Mouse (Mus musculus) liver, adult (tissue): ENCODE measurements around the gene Fndc5.

Source experiments
- GATA4 ChIP-seq: IDR thresholded peaks from 2 replicates; pipeline ENCODE4 v1.6.1; 2014; ENCODE audit warnings: mild to moderate bottlenecking, low read length; ENCODE audit not compliant: insufficient replicate concordance

Gene Fndc5

DNA sequence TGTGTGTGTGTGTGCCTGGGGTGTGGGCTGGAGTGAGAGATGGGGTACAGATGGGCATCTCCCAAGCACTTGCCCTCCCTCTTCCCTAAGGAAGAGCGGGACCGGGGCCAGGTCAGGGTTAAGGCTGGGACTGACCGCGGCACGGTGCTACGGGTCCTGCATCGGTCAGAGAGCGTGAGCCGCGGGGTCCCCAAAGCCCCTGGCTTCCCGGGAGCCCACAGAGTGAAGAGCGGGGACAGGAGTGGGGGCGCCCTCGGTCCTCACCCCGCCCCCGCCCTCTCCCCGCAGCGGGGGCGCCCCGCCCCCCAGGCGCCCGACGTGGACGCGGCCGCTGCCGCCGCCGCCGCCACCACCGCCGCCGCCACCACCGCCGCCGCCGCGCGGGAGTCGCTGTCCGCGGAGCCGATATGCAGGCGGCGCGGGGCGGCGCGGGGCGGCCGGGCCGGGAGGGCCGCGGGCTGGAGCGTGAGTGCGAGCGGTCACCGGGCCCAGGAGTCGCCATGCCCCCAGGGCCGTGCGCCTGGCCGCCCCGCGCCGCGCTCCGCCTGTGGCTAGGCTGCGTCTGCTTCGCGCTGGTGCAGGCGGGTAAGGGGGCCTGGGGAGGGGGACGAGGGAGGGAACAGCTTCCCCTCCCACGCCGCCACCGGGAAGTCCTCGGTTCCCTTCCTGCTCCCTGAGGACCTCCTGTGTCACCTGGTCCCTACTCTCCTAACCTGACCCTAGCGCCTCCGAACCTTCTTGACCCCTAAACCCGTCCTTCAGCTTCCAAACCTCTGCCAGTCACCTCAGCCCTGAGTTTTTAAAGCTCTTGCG, at the start of gene Fndc5:
Fndc5 (plus strand) TSS at position 421 of the 813 bp plus-strand sequence.
- TF ChIP-seq GATA4, result no peak

DNA sequence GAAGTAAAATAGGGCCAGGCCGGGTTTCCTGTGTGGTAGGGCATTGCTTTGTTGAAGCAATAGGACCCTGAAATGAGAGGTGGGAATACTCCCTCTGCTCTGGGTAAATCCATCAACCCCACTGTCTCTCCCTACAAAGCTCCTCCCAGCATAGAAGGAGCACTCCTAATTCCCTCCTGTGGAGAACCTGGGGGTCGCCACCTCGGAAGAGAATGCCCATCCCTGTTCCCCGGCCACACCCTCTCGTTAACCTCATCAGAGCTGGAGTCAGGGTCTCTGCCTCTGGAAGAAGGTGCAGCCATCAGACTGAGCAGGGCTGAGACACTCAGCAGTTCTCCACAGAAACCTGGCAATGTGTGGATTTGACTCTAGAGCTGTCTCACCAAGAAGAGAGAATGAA, 48.9 kb upstream of the Fndc5 start:
- TF ChIP-seq GATA4, result no peak

DNA sequence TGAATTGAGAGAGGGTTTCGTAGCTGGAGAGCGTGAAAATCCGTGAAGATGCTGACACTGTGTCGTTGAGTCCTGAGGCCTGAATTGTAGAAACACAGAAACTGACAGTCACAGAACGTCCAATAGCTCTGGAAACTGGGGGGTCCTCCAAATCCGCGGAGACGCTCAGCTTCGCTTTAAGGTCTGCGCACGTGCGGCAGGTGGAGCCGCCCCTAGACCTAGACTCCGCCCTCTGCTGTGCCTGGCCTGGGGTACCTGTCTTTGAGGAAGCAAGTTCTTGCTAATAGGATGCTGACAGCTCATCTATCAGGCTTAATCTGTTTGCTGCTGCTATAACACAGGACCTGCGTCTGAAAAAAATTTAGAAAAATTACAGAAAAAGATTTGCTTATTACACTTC, 41.5 kb upstream of the Fndc5 start:
- TF ChIP-seq GATA4, result no peak

DNA sequence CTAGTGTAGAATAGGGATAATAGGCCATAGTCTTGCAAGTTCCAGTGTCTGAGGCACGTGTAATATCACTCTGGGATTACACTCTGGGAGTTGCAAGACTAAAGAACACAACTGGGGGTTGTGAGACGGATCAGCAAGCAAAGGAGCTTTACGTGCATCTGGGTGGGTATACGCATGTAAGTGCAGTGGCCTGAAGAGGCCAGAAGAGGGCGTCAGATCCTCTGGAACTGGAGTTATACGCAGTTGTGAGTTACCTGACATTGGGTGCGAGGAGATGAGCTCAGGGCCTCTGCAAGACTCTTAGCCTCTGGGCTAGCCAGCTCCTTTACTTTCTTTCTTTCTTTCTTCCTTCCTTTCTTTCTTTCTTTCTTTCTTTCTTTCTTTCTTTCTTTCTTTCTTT, 39.8 kb upstream of the Fndc5 start:
- TF ChIP-seq GATA4, result no peak

DNA sequence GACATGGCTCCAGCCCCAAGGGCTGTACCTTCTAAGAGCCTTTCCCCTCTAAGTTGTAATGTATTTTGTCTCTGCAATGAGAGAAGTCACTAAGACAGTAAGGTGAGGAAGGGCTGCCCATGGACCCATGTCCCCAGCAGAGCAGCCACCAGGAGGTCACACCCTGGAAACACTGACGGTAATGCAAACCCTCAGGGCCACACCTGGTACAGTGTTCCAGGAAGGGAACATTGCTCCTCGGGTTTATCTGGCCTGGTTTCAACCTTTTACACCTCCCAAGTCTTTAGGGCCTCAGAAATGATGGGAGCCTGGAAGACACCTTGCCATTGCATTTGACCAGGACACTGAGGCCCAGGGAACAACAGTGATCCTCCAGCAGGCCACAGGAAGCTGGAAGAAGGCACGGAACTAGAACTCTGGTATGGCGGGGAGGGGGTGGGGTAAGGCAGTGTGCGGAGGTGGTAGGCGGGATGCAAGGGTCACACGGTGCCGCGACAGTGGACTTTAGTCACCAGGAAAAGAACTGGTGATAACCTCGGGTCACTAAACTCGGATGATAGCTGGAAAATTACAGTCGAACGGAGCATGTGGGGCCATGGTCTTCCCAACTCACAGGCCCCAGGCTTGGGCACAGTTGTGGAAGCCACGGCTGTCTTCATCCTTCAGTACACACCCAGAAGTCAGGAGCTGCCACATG, 34.5 kb upstream of the Fndc5 start:
- TF ChIP-seq GATA4, result no peak

DNA sequence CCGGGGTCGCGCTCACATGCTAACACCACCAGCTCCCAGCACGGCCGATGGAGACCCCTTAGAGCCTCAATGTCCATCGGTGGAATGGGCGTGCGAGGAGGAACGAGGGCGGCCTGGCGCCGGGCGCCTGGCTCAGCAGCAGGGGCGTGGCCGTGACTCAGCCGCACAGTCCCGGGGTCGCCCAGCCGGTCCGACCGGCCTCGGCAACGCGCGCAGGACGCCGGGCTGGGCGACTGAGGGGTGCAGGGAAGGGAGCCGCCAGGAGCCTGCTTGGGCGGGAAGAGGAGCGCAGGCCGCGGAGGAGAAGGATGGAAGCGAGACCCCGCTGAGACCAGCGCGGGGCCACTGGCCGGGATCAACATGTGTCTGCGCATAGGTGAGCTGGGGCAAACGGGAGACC, 31.4 kb upstream of the Fndc5 start, which contains the start of gene Tmem54:
Tmem54 (plus strand) TSS at position 193 of the 400 bp plus-strand sequence.
- no peak for TF ChIP-seq GATA4

DNA sequence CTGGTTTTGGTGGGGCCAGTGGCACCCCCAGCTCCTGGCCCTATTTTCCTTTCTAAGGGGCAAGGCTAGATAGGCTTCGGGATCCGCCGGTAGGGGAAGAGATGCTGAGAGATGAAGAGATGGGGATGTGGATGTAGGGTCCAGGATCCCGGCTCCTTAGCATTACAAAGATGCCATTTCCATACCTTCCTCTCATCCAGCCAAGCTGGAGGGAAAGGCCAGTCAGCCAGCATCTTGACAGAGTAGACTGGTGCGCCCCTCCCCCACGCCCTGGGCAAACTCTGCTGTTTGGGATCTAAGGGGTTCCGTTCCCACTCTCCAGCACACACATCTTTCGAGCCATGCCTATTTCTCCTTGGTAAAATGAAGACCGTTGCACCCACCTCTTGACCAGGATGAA, 30.7 kb upstream of the Fndc5 start:
- TF ChIP-seq GATA4, result no peak

DNA sequence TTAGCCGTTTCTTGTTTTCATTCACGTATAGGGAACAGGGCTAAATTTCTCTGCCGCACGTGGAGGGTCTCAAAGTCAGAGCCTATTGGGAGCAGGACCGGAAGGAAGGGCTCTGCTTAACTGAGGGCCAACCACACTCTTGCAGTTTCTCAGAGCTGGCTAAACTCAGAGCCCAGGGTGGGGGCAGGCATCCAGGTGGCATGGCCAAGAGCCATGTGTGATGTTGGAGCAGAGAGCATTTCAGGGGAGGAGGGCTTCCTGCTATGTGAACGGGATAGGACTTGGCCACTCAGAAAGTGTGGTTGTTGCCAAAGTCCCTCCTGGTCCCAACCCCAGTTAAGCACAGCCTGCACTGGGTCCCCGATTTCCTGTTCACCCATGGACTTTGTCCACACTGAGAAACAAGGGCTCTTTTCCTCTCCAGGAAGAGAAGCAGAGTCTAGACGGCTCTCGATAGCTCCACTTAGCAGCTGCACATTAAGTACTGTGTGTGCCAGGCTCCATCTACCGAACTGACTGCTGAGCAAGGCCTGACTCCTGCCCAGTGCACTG, 29.4 kb upstream of the Fndc5 start:
- no peak for TF ChIP-seq GATA4

DNA sequence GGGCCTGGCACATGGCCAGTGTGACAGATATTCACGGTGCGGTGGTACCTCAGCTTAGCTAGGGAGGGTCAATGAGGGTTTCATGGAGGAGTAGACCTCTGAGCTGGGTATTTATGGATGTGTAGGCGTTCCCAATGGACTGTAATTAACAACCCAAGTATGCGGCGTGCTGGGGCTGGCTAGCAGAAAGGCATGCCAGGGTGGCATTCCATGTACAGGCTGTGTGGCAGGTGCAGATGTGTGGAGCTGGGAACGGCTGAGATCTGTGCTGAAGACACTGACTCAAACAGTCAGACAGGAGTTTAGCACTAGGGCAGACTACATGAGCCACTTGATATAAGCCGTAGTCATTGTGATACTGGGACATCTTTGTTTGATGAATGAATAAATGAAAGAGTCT, 28.2 kb upstream of the Fndc5 start:
- TF ChIP-seq GATA4, result no peak

DNA sequence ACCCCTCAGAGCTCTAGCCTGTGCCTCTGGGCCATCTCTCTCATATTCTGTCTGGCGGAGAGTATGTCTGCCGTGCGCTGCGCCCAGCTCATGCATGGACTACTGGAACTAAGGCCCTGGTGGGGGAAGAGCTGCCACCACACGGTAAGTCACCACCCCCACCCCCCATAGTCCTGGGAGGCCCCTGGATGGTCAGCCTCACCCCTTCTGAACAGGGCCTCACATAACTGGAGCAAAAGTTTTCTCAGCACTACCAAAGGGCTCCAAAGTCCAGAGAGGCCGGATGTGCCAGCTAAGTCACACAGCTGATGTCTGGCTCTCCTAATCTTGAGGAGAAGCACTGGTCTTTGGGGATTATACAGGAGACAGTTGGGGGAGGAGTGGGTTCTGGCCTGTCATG, 26.0 kb upstream of the Fndc5 start:
- TF ChIP-seq GATA4, result no peak

DNA sequence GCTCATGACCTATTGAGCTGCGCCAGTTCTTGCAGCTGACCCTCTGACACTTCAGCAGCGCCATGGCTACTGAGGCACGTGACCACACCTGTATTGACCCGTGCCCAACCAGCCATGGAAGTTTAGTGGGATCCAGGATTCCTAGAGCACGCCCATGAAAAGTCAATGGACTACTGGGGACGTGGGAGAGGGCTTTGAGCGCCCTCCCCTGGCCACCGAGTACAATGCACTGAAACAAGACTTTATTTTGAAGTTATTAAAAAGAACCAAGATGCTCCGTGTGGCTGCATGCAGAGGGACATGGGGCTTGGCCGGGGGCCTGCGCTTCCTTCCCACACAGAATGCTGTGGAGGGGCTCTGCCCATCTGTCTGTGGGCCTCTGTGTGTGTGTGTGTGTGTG, 25.4 kb upstream of the Fndc5 start:
- no peak for TF ChIP-seq GATA4

DNA sequence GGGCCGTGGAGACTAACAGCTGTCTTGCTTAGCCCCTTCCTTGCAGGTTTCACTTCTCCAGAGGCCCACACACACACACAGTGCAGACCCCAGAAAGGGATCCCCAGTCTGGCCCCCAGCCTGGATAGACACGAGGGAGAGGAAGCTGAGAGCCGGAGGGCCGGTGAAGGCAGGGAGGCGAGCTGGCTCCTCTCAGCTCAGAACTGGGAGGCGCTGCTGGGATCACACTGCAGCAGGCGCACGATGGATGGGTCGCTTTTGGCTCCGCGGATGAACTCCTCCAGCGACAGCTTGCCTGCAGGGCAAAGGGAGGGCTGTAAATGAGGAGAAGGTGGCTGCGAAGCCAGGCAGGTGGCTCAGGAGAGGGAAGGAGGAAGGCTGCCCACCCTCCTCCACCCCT, 24.6 kb upstream of the Fndc5 start:
- TF ChIP-seq GATA4, result no peak

DNA sequence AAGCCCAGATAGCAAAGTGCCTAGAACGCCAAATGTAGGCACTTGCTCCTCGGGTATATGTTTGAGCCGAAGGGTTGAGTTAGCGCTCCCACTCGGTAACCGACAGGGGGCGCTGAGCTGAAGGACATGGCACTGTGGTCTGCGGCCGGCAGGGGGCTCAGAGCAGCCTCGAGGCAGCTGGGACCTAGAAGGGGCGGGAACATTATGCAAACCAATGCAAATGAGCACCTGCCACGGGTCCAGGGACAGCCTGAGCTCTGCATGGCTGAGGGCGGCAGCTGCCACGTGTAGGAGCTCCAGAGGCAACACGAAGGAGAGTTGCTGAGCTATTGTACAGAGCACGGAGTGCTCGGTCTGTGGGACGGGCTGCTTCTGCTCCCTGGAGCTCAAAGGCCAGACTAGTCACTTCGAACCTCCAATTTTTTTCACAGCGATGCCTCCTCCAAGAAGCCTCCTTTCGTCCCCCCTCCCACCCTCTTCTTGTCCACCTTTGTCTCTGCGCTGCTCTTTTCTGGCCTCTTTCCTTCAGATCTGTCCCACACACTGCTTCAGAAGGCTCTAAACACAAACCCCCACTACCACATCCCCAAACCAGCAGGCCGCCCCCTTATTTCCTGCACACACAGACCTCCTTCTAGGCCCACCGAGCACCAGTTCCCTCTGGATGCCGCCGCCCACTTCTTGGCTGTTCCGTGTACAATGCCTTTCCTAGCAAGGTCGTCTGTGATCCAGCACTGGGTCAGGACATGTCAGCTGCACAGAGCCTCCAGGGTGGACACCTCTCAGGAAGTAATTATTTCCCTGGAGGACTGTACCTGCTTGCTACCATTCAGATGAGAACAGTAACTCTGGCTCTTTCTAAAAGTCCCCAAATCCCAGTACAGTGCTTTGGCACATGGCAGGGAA, 23.5 kb upstream of the Fndc5 start:
- no peak for TF ChIP-seq GATA4

DNA sequence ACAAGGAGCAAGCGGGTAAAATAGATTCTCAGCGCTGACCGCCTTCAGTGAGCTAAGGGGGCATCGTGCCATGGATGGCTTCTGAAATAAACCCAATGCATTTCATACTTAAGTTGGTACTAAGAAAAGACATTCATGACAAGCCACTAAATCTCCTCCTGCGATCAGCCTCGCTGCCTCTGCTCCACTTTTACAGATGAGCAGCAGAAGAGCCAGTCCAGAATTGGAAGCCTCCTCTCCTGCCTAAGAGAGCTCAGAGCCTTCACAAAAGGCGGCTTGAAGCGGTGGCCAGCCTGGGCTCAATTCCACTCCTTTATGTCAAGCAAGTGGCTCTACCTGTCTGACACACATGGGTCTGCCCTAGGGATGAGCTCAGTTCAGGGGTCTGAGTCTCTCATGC, 20.1 kb upstream of the Fndc5 start:
- no peak for TF ChIP-seq GATA4
